ENCODE assay signal across 26 mouse cellular contexts in the genomic region with DNA sequence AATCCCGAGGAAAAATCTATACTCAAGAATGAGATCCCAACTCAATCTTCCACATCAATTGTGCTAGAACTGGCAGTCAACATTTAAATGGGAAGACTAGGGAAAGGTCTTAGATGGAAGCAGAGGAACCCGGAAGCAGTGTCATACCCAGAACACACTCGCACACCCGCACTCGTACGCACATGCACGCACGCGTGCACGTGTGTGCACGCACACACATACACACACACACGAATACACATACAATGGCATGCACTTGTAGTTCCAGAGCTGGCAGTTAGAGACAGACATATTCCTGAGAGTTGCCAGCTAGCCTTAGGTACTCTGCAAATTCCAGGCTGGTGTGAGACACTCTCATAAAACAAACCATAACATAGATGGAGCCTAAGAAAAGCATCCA.
DNase-seq lines count a peak whose midpoint lies in the region; ATAC-seq and TF ChIP-seq lines count a peak whose summit lies in the region.
"Had no signal": no experiment of that assay in that cellular context is flagged by ENCODE, and none has a peak within 500 bp of the region (broad histone marks: within the 10 kb centered on the region; RNA-seq: fewer than 3 reads in every experiment).

No protein-coding gene starts in this region.

- DNase-seq in forebrain, postnatal 0 days, result no peak
- DNase-seq in hindbrain, postnatal 0 days (ENCODE audit: low spot score), result no peak
- DNase-seq in left cerebral cortex, adult 2 months (ENCODE audit: extremely low spot score in 1 of 2, low spot score in 2 of 2), result no peak
- DNase-seq in left cerebral cortex, postnatal 25 days (ENCODE audit: low spot score in 2 of 2), result no peak
- DNase-seq in midbrain, postnatal 0 days (ENCODE audit: low spot score), result no peak
- DNase-seq: adrenal gland, adult 2 months; adrenal gland, postnatal 10 days; adrenal gland, postnatal 25 days; B cell, adult 2 months; cerebellum, adult 11 months; cerebellum, adult 18-20 months; cerebellum, adult 8-10 months; cerebellum, adult 9-11 months; cerebellum, postnatal 14 days; cerebellum, postnatal 36 days; embryo, embryonic 11 days had no signal

- no peak overlapping the region for H3K9ac ChIP-seq in forebrain, postnatal 0 days
- H3K9ac ChIP-seq in forebrain, embryonic 12.5 days, result no peak overlapping the region
- no peak overlapping the region for H3K9ac ChIP-seq in hindbrain, postnatal 0 days (replicated peaks; ENCODE audit: low read length)
- no peak overlapping the region for H3K9ac ChIP-seq in hindbrain, embryonic 16.5 days (ENCODE audit: low read depth, low read length)
- H3K9ac ChIP-seq in midbrain, postnatal 0 days (replicated peaks; ENCODE audit: low read length, poor library complexity, severe bottlenecking), result no peak overlapping the region
- H3K9ac ChIP-seq in midbrain, embryonic 13.5 days (replicated peaks), result no peak overlapping the region
- H3K9ac ChIP-seq: embryonic facial prominence, embryonic 13.5 days; embryonic facial prominence, embryonic 15.5 days; forebrain, embryonic 13.5 days; forebrain, embryonic 15.5 days had no signal

- intact Hi-C loops in left cerebral cortex, adult 2 months (cut with DNase I), result no loop called here
- intact Hi-C loops in left cerebral cortex, postnatal 25 days (cut with DNase I), result no loop called here

- H3K9me3 ChIP-seq in forebrain, postnatal 0 days (ENCODE audit: low read length), result no peaks in the 10 kb centered on the region
- H3K9me3 ChIP-seq in forebrain, embryonic 12.5 days, result no peaks in the 10 kb centered on the region
- H3K9me3 ChIP-seq in hindbrain, postnatal 0 days (ENCODE audit: low read length), result no peaks in the 10 kb centered on the region
- no peaks in the 10 kb centered on the region for H3K9me3 ChIP-seq in hindbrain, embryonic 16.5 days (ENCODE audit: control insufficient read depth, low read length)
- H3K9me3 ChIP-seq in midbrain, postnatal 0 days (ENCODE audit: low read length), result no peaks in the 10 kb centered on the region
- H3K9me3 ChIP-seq in midbrain, embryonic 13.5 days, result no peaks in the 10 kb centered on the region
- H3K9me3 ChIP-seq: embryonic facial prominence, embryonic 13.5 days; embryonic facial prominence, embryonic 15.5 days; forebrain, embryonic 10.5 days; forebrain, embryonic 13.5 days; forebrain, embryonic 15.5 days had no signal

- H3K27ac ChIP-seq in forebrain, postnatal 0 days (ENCODE audit: low read depth, low read length), result no peak overlapping the region
- no peak overlapping the region for H3K27ac ChIP-seq in forebrain, embryonic 12.5 days
- H3K27ac ChIP-seq in hindbrain, postnatal 0 days, result no peak overlapping the region
- H3K27ac ChIP-seq in hindbrain, embryonic 16.5 days (ENCODE audit: low read depth, low read length), result no peak overlapping the region
- H3K27ac ChIP-seq in left cerebral cortex, adult 2 months, result 0 out of 2 replicates have a peak overlapping the region, but pooled peaks have one; percentile 15
- no peak overlapping the region for H3K27ac ChIP-seq in midbrain, postnatal 0 days (ENCODE audit: low read depth, low read length)
- no peak overlapping the region for H3K27ac ChIP-seq in midbrain, embryonic 13.5 days
- H3K27ac ChIP-seq: embryonic facial prominence, embryonic 13.5 days; embryonic facial prominence, embryonic 15.5 days; forebrain, embryonic 10.5 days; forebrain, embryonic 15.5 days had no signal

- peaks cover 5% of the 10 kb centered on the region; the same call in 1 of the 2 replicates for H3K4me1 ChIP-seq in forebrain, postnatal 0 days (ENCODE audit: insufficient read depth)
- H3K4me1 ChIP-seq in forebrain, embryonic 12.5 days, result peaks cover 6% of the 10 kb centered on the region
- H3K4me1 ChIP-seq in hindbrain, postnatal 0 days (ENCODE audit: insufficient read depth, low read length), result no peaks in the 10 kb centered on the region
- H3K4me1 ChIP-seq in hindbrain, embryonic 16.5 days (ENCODE audit: control insufficient read depth, insufficient read depth, low read depth, low read length), result peaks cover 11% of the 10 kb centered on the region
- H3K4me1 ChIP-seq in midbrain, postnatal 0 days (ENCODE audit: insufficient read depth, low read length), result peaks cover 13% of the 10 kb centered on the region; the same call in 1 of the 2 replicates
- H3K4me1 ChIP-seq in midbrain, embryonic 13.5 days (replicated peaks), result peaks cover 12% of the 10 kb centered on the region

- no peak for TF ChIP-seq CTCF in forebrain, postnatal 0 days (IDR thresholded peaks at IDR 0.05; ENCODE audit: low read depth)
- TF ChIP-seq CTCF in hindbrain, postnatal 0 days (IDR thresholded peaks at IDR 0.05; ENCODE audit: low read depth), result no peak
- TF ChIP-seq CTCF in left cerebral cortex, adult 2 months (IDR thresholded peaks at IDR 0.05), result no peak
- no peak for TF ChIP-seq CTCF in midbrain, postnatal 0 days (IDR thresholded peaks at IDR 0.05)

- no peaks in the 10 kb centered on the region for H3K36me3 ChIP-seq in forebrain, postnatal 0 days (ENCODE audit: insufficient read depth)
- no peaks in the 10 kb centered on the region for H3K36me3 ChIP-seq in forebrain, embryonic 12.5 days (replicated peaks)
- H3K36me3 ChIP-seq in hindbrain, postnatal 0 days (ENCODE audit: insufficient read depth, low read length), result no peaks in the 10 kb centered on the region
- H3K36me3 ChIP-seq in hindbrain, embryonic 16.5 days (ENCODE audit: control insufficient read depth, insufficient read depth, low read length), result no peaks in the 10 kb centered on the region
- H3K36me3 ChIP-seq in midbrain, postnatal 0 days (ENCODE audit: insufficient read depth, low read length), result no peaks in the 10 kb centered on the region
- H3K36me3 ChIP-seq in midbrain, embryonic 13.5 days, result no peaks in the 10 kb centered on the region
- H3K36me3 ChIP-seq: embryonic facial prominence, embryonic 13.5 days; embryonic facial prominence, embryonic 15.5 days; forebrain, embryonic 10.5 days; forebrain, embryonic 15.5 days had no signal

- no peak overlapping the region for H3K4me3 ChIP-seq in forebrain, postnatal 0 days (ENCODE audit: low read depth, low read length)
- H3K4me3 ChIP-seq in forebrain, embryonic 12.5 days (replicated peaks), result no peak overlapping the region
- no peak overlapping the region for H3K4me3 ChIP-seq in hindbrain, postnatal 0 days (ENCODE audit: low read length)
- H3K4me3 ChIP-seq in hindbrain, embryonic 16.5 days (ENCODE audit: low read length), result no peak overlapping the region
- no peak overlapping the region for H3K4me3 ChIP-seq in left cerebral cortex, adult 2 months
- no peak overlapping the region for H3K4me3 ChIP-seq in midbrain, postnatal 0 days (ENCODE audit: low read depth, low read length)
- no peak overlapping the region for H3K4me3 ChIP-seq in midbrain, embryonic 13.5 days (replicated peaks)
- H3K4me3 ChIP-seq: embryonic facial prominence, embryonic 13.5 days; embryonic facial prominence, embryonic 15.5 days; erythroblast, embryonic 14.5 days; forebrain, embryonic 10.5 days; forebrain, embryonic 13.5 days; forebrain, embryonic 15.5 days had no signal

- 95% methylated on average over 12 of the region's 12 CpGs for WGBS in forebrain, postnatal 0 days
- WGBS in forebrain, embryonic 12.5 days, result 97% methylated on average over 12 of the region's 12 CpGs
- 93% methylated on average over 12 of the region's 12 CpGs for WGBS in hindbrain, postnatal 0 days
- 94% methylated on average over 12 of the region's 12 CpGs for WGBS in hindbrain, embryonic 16.5 days
- WGBS in midbrain, postnatal 0 days, result 94% methylated on average over 12 of the region's 12 CpGs
- WGBS in midbrain, embryonic 13.5 days, result 96% methylated on average over 12 of the region's 12 CpGs

- H3K27me3 ChIP-seq in forebrain, postnatal 0 days (ENCODE audit: insufficient read depth, low read length), result no peaks in the 10 kb centered on the region
- H3K27me3 ChIP-seq in forebrain, embryonic 12.5 days, result no peaks in the 10 kb centered on the region
- no peaks in the 10 kb centered on the region for H3K27me3 ChIP-seq in hindbrain, postnatal 0 days (ENCODE audit: insufficient read depth, low read length)
- H3K27me3 ChIP-seq in hindbrain, embryonic 16.5 days (replicated peaks; ENCODE audit: control insufficient read depth, insufficient read depth, low read length), result no peaks in the 10 kb centered on the region
- no peaks in the 10 kb centered on the region for H3K27me3 ChIP-seq in midbrain, postnatal 0 days (ENCODE audit: insufficient read depth, low read length)
- H3K27me3 ChIP-seq in midbrain, embryonic 13.5 days, result no peaks in the 10 kb centered on the region
- H3K27me3 ChIP-seq: embryonic facial prominence, embryonic 15.5 days; forebrain, embryonic 13.5 days; forebrain, embryonic 15.5 days had no signal

- peak overlapping the region; percentile 30 for H3K4me2 ChIP-seq in forebrain, postnatal 0 days (ENCODE audit: low read depth)
- H3K4me2 ChIP-seq in forebrain, embryonic 12.5 days, result no peak overlapping the region
- H3K4me2 ChIP-seq in hindbrain, postnatal 0 days (ENCODE audit: low read depth, low read length), result 0 out of 2 replicates have a peak overlapping the region, but pooled peaks have one; percentile 1
- H3K4me2 ChIP-seq in hindbrain, embryonic 16.5 days (ENCODE audit: low read length), result no peak overlapping the region
- 0 out of 2 replicates have a peak overlapping the region, but pooled peaks have one; percentile 18 for H3K4me2 ChIP-seq in midbrain, postnatal 0 days (ENCODE audit: low read depth, low read length, poor library complexity, severe bottlenecking)
- H3K4me2 ChIP-seq in midbrain, embryonic 13.5 days (replicated peaks), result no peak overlapping the region
- H3K4me2 ChIP-seq: embryonic facial prominence, embryonic 13.5 days; embryonic facial prominence, embryonic 15.5 days; forebrain, embryonic 13.5 days; forebrain, embryonic 15.5 days had no signal

- ATAC-seq in forebrain, postnatal 0 days, result no peak
- no peak for ATAC-seq in forebrain, embryonic 12.5 days (ENCODE audit: low FRiP score)
- no peak for ATAC-seq in hindbrain, postnatal 0 days
- ATAC-seq in hindbrain, embryonic 16.5 days, result no peak
- ATAC-seq in midbrain, postnatal 0 days (ENCODE audit: low FRiP score), result no peak
- no peak for ATAC-seq in midbrain, embryonic 13.5 days
- ATAC-seq: CD4-positive, CD25-positive, alpha-beta regulatory T cell, adult 4 months; forebrain, embryonic 13.5 days; forebrain, embryonic 15.5 days had no signal

Comparison
In these comparisons a context has a peak if more than half of its experiments do, and no peak if none do; other contexts are left out.
1. H3K4me2 ChIP-seq: peak in forebrain, postnatal 0 days (single experiment), hindbrain, postnatal 0 days (single experiment) and midbrain, postnatal 0 days (single experiment); none in forebrain, embryonic 12.5 days (single experiment), hindbrain, embryonic 16.5 days (single experiment) and midbrain, embryonic 13.5 days (single experiment).